Mouse (Mus musculus) left cerebral cortex, postnatal 10 days (tissue): ENCODE results near the gene Cxcl14. TPM values are rescaled to one million over a fixed set of nuclear protein-coding genes. Genes with fewer than 3 reads are reported as not detected.

Experiments
- DNase-seq, 2 experiments: peaks; one replicate each; pipeline ENCODE4 v3.0.0; 2021 to 2022; ENCODE audit warnings: low spot score in 2 of 2, mixed read lengths in 1 of 2; ENCODE audit errors: extremely low spot score in 1 of 2
- intact Hi-C: fragments of 180-260 bp; cut with DNase I; formaldehyde crosslinking; loops from one replicate; pipeline ENCODE4 v1.15.1; 2025
- total RNA-seq, 2 experiments: library from RNA; stranded (reverse); gene quantifications; 2 replicates each; pipeline ENCODE4 v1.2.3; 2021

The Cxcl14 gene
- 100 to 1,000 TPM in 1 of 2 experiments, 10 to 100 TPM in 1; 99.1 to 109 TPM for total RNA-seq

DNA sequence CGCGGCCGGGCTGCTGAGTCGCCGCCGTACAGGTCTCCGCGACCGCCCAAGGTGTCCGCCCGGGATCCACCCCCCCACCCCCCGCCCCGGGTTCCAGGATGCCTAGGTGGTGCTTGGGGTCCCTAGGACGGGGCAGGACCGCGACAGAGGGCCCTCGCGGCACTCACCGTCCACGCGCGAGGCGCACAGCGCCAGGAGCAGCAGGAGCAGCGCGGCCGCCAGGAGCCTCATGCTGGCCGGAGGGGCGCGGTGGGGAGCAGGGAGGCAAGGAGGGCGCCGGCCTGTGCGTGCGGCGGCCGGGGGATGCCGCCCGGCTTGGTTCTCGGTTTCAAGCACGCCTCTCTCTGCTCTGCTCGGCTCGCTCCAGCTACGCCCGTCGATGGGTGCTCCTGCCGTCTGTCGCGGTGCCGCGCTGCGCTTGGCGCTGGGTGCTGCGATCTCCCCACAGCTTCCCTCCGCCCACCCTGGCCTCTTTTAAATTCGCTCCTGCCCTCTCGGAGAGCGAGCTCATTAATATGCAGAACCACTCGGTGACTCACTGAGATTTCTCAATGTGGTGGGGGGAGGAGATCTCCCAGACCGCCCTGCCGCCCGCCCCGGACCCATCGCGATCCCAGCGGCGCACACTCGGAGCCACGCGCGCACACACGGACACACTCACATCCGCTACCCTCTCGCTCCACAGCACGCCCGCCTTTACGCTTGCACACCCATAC is at the start of gene Cxcl14:
TSS of gene Cxcl14 (minus strand) at position 609 of the 716 bp plus-strand sequence.
- intact Hi-C loops, result no loop called here
- peak; percentile 61 to 67 for DNase-seq

DNA sequence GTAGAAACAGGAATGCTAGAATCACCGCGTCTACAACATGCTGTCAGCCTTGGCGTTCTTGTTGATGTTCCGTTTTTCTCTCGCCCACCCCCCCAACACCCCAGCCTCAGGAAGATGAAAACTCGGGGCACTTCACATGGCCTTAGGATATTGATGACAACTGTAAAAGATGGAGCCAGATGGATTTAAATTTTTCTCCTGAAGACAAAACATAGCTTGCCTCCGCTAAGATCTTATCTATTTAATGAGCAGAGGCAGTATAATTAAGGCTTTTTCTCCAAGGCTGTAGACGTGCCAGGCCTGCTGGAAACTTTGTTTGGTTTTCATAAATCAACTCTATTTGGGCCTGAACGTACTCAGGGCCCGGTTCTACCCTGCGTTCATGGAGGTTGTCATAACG is 48.0 kb upstream of the Cxcl14 start:
- no peak for DNase-seq

DNA sequence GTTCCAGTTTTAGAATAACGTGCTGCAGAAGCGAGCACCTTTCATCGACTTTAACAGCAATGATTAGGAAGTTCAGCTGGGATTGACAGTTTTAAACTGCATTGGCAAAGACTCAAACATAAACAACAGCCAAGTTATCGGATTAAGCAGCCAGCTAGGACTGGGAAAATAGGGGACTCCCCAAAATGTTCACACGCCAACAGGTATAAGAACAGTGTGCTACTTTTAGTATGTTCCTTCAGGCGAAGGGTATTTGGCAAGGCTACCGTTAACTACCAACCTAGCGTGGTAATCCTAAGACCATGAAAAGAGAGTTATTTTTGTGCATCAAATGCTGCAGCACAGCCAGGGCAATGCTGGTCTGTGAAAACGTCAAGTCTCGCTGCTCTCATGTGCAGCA is 46.1 kb upstream of the Cxcl14 start:
- intact Hi-C loops, result no loop called here

More for the DNA sequence above, 48.0 kb upstream of the Cxcl14 start:
- intact Hi-C loops, result no loop called here

DNA sequence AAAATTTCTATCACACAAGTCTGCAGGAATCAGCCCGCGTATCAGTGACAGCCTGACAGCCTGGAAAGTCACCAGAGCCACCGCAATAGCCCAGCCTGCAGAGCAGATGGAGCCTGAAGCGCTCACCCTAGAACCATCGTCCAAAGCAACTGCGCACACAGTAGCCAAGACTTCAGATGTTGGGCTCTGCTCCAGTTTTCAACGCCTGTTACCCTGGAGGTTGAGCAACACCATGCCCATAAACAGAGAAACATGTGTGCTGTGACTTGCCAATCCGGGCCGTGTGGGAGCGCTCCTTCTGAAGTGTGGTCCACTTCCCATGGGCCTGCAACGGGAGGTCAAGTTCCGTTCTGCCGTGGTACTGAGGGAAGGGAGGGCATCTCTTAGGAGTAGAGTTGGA is 44.2 kb upstream of the Cxcl14 start:
- intact Hi-C loops, result no loop called here
- DNase-seq, result no peak

More for the DNA sequence above, 46.1 kb upstream of the Cxcl14 start:
- DNase-seq, result no peak

DNA sequence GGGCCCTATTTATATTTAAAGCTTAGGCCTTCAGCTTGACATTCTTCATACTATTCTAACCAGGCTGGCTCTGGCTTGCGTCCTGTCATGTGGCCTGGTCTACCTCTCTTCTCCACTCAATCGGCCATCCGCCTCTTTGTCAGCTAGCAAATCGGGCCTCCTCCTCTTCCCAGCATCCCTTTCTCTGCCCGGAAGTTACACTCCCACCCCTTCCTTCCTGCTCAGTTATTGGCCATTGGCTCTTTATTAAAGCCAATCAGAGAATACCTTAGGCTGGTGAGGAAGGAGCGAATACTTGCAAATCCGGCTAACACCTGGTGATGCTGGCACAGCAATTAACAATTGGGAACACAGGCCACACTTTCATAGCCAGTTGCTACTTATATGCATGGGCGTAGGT is 43.5 kb upstream of the Cxcl14 start:
- intact Hi-C loops, result no loop called here
- no peak for DNase-seq

DNA sequence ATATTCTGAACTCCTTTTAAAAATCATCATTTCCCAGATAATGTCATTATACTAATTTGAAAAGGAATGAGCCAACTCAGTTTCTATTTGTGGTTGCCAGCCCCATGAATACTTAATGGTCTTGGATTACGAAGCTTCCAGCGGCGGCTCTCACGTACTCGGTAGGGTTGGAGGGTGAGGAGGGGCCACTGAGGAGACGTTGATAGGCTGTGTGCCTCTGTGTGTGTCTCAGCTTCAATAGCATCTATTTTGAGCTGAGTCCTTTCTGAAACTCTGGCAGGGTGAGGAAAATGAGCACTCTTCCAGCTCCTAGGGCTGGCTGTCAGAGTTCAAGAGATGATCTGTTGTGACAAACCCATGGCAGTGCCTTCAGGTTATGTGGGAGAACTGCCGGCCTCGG is 40.6 kb upstream of the Cxcl14 start:
- intact Hi-C loops, result no loop called here
- no peak for DNase-seq

DNA sequence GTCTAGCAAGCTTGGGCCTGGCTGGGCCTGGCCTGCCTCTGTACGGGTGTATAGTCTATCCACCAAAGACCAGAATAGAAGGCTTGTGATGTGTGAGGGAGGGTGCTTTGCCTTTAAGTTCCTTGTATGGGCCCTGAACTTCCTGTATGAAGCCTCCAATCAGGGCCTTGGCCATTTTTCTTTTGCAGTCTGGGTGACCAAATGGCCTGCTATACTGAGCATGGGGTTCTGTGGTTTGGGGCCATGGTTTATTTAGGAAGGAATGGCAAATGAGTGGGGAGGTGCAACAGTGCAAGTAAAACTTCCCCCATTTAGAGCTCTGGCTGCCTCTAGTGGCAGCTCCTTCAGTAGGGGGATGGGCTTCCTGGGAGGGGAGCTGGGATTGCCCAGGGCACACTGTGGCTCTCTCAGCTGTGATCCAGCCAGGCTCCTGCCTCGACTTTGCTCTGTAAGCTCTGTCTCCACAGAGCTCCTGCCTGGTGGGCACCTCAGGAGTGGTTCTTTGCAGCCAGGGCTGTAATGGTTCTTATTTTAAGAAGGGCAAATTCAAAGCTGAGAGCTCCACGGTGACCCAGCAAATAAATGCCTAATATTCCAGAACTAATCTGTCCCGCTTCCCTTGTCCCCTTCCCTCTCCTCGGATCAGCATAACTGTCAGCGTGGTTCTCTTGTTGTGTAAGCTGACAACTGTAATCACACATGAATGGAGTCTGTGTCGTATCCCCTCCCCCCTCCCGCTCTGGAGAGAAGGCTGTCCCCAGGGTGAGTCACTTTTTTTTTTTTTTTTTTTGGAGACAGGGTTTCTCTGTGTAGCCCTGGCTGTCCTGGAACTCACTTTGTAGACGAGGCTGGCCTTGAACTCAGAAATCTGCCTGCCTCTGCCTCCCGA is 38.7 kb upstream of the Cxcl14 start:
- intact Hi-C loops, result no loop called here

DNA sequence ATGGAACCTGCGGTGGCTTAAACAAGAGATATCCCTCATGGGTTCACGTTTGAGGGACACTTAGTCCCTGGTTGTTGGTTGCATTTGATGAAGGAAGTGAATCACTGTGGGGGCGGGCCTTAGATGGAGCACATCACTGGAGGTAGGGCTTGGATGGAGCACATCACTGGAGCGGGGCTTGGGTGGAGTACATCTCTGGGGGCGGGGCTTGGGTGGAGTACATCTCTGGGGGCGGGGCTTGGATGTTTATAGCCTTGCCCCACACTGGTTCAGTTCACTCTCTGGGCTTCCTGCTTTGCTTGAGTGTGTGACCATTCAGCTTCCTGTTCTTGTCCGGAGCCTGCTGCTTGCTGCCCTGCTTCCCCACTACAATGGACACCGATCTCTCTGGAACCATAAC is 37.9 kb upstream of the Cxcl14 start:
- intact Hi-C loops, result no loop called here
- no peak for DNase-seq

More for the DNA sequence above, 38.7 kb upstream of the Cxcl14 start:
- DNase-seq, result no peak

DNA sequence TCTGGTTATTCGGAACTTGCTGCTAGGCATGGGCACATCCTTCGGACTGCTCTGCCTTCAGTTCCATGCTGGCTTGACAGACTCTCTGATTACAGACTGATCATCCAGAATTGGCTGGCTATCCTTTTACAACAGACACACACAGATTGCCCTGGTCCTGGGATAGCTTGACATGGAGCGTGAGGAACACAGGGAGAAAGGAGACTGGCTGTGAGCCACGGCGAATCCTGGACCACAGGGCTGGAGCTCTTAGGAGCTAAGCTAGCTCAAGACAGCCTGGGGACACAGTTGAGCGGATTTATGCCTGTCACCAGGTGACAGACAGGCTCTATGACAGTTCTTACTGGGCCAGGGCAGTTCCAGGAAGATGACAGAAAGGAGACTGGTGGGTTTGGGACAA is 36.0 kb upstream of the Cxcl14 start:
- no peak for DNase-seq
- intact Hi-C loops, result no loop called here

DNA sequence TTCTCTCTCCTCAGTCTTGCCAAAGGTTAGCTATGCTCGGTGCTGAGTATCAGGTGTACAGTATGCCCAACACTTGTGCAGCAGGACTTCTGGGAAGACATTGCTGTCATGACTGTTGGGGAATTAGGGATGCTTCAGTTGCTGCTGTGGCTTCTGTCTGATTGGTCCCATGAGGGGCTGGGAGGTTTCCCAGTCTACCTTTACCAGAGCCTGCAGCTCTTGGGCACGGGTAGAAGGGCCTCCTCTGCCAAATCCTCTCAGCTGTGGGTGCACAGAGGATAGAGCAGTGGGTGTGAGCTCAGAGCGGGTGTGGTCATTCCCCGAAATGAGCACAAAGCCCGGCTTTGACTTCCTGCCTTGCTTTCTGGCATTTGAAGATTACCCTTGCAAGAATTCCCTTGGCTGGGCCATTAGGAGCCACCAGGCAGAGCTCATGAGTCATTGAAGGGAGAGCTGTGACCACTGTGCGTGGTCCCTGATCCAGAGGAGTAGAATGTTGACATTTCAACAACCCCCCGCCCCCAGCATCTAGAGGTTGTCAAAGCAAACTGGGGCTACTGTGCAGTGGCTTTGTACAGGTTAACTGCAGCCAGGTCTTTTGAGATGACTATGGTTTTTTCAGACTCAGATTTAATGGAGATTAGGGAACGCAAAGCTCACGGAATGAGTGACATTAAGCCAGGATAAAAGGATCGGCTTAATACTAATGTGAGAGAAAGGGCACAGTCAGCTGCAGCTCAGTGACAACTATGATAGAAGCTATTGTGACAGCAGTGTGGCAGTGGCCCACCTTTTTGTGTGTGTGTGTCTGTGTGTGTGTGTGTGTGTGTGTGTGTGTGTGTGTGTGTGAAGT is 34.5 kb upstream of the Cxcl14 start:
- intact Hi-C loops, result no loop called here
- no peak for DNase-seq

DNA sequence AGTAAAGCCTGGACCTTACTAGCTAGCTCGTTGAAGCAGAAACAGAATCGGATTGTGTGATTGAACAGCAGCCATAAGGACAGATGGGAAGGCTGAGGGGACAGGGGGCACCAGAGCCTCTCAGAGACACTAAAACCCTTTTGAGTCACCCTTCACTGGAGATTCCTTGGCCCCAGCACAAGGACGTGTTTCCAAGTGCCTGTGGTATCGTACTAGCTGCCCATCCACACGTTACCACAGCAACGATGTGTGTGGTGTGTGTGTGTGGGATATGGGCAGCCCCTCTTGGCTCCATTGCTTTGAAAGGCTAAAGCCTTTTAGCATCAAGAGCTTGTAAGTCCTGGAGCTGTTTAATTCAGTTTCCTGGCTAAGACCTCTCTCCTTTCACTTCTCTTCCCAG is 33.4 kb upstream of the Cxcl14 start:
- intact Hi-C loops, result no loop called here
- DNase-seq, result no peak

DNA sequence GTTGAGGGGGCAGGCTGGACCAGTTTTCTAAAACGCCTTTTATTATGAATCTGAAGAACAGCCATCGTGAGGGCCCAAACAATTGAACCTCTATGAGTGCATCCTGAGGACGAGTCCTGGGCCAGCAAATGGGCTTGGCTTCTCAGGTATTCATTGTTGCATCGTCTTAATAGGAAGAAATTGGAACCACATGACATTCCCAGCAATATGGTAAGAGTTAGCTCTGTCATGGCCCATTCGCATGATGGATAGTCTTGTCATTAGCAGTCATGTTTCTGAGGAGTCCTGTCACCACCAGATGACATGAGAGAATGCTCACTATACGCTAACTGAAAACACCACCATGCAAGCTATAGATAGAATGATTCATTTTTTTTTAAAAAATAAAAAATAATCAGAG is 32.8 kb upstream of the Cxcl14 start:
- no peak for DNase-seq
- intact Hi-C loops, result no loop called here

DNA sequence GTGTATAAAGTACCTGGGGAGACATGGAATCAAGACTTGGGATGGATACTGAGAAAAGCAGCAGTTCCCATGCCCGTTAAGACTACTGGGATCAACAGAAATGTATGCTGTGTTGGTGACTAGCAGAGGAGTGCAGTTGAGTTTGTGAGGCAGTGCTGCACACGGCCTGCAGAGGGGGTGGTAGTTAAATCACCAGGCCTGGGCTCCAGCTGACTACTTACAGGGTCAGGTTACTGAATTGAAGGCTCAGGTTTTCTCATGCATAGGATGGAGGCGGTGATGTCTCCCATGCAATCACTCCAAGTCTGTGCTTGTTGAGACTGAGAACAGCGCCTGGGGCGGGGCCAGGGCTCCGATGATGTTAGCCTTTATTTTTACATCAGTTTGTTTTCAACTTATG is 31.4 kb upstream of the Cxcl14 start:
- DNase-seq, result no peak
- intact Hi-C loops, result no loop called here

DNA sequence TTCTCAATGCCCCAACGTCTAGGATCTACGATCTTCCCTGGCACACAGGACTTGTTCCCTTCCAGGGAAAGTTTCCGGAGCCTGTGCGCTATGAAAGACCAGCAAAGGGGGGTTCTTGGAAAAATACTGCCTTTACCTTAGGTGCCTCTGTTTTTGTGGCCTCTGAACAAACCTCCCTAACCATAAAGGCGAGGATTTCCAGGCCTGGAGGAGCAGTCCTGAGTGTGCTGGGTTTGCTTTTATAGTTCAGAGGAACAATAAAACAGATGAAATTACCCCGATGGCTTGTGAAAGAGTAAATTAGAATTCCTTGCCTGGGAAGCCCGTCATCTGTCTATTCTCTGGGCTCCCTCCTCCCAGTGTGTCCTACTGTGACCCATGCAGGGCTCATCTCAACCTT is 25.3 kb upstream of the Cxcl14 start:
- intact Hi-C loops, result no loop called here
- no peak for DNase-seq

DNA sequence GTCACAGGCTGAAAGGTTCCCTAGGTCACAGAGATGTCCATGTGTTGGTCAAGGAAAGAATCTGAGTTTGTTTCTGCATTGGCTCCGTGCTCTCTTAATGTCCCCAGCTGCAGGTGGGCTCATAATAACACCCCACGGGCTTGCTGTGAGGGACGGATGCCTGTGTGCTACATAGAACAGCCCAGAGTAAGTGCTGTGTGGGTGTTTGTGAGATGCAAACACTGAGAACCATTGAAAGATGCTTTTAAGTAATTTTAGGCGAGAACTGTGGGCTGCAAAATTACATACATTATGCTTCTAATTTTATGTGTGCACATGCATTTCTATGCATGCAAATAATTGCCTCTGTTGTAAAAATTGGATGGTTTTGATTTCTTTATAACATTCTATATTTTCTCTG is 20.6 kb upstream of the Cxcl14 start:
- no peak for DNase-seq
- intact Hi-C loops, result no loop called here

DNA sequence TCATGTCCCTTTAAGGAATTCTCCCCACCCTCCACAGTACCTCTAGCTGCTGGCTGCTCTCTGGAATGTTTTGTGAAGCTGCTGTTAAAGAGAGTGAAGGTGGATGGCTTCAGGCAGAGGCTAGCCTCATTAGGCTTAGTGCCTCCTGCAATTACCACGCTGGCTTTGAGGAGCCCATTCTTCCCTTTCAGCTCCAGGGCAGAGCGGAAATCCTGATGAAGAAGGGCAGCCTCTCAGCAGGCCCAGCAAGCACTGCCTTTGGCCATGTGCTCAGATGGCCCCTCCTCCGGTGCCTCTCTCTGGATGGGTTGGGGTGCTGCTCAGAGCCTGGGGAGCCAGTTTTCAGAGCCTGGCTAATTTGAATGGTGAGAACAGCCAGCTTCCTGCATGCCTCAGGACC is 18.9 kb upstream of the Cxcl14 start:
- DNase-seq, result peak in 1 of 2 experiments; percentile 33
- intact Hi-C loops, result no loop called here

DNA sequence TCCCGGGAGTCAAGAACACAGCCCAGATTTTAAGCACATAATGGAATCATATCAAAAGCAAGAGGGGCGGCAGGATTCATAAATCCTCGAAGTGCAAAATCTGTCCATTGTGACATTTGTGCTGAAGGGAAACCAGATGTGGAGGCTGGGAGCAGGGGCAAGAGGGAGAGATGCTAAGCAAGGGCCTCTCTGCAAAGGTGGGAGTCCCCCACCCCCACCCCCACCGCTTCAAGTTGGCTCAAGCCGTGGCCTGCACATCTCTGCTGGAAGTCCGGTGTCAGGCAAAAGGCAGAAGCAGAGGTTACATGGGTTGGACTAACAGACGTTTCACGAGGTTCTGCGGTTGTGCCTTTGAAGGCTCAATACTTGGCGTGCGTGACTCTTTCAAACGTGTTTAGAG is 8.7 kb upstream of the Cxcl14 start:
- DNase-seq, result no peak
- intact Hi-C loops, result no loop called here

DNA sequence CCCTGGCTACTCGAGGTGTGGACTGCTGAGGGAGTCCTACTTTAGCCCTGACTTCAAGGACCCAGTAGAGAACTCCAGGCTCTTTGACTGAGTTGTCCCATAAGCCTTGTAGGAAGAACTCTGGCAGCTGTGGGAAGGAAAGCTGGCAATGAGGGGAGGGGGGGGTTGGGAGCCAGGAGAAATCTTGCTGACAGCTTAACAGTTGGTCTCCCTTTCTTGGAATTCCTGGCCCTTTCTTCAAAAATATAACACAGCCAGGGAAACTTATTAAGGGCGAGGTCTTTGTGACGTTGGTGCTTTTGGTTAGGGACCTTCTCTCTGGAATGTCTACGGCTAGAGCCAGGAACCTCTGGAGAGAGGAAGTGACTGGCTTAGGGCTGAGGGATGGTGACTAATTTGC is 8.1 kb upstream of the Cxcl14 start:
- no peak for DNase-seq
- intact Hi-C loops, result no loop called here

DNA sequence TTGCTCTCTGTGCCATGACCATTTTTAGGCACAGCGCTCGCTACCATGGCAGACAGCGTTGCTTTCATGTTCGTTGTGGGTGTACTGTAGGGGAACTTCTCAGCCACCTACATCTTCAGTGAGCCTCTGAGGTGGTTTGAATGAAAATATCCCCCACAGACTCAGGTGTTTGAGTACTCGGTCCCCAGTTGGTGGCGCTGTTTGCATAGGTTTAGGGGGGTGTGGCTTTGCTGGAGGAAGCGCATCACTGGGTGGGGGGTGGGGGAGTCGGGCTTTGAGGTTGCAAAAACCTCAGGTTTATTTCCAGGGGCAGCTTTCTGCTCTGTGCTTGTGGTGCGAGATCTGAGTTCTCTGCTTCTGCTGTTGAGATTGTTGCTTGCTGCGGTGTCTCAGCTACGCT is 3.0 kb upstream of the Cxcl14 start:
- no peak for DNase-seq
- intact Hi-C loops, result no loop called here
